8 mouse cellular contexts compared by ENCODE assay signal in genomic region chr1:191062241-191062780, GRCm38 (mm10). TPM values are rescaled to one million over a fixed set of nuclear protein-coding genes. Genes with fewer than 3 reads are reported as not detected.
A peak's percentile ranks its signal among the peaks of the same experiment; 100 is the strongest.
DNase-seq lines count a peak whose midpoint lies in the region; ATAC-seq lines count a peak whose summit lies in the region.

No protein-coding gene starts in this region.

- no peak overlapping the region; the same call in 1 of the 2 replicates for H3K27ac ChIP-seq in kidney, embryonic 14.5 days (ENCODE audit: low read depth, low read length)
- H3K27ac ChIP-seq in brown adipose tissue, adult 24 weeks (replicated peaks; ENCODE audit: low read depth, low read length) = peak overlapping the region; percentile 73
- H3K27ac ChIP-seq in hindbrain, embryonic 16.5 days (ENCODE audit: low read depth, low read length) = peak overlapping the region; percentile 57
- peak overlapping the region; percentile 76 for H3K27ac ChIP-seq in midbrain, embryonic 16.5 days (ENCODE audit: low read length)

- peak overlapping the region; percentile 89 for H3K9ac ChIP-seq in kidney, embryonic 14.5 days (ENCODE audit: low read depth, low read length)
- H3K9ac ChIP-seq in hindbrain, embryonic 16.5 days (ENCODE audit: low read depth, low read length) = peak overlapping the region; percentile 74
- H3K9ac ChIP-seq in midbrain, embryonic 16.5 days (ENCODE audit: low read depth, low read length) = peak overlapping the region; percentile 81

- H3K4me2 ChIP-seq in kidney, embryonic 14.5 days (replicated peaks; ENCODE audit: low read depth, low read length) = peak overlapping the region; percentile 87
- H3K4me2 ChIP-seq in hindbrain, embryonic 16.5 days (ENCODE audit: low read length) = peak overlapping the region; percentile 62
- peak overlapping the region; percentile 93 for H3K4me2 ChIP-seq in midbrain, embryonic 16.5 days (ENCODE audit: low read length)

- H3K36me3 ChIP-seq in kidney, embryonic 14.5 days (ENCODE audit: control insufficient read depth, insufficient read depth, low read length) = peaks cover 20% of the 10 kb centered on the region
- H3K36me3 ChIP-seq in hindbrain, embryonic 16.5 days (ENCODE audit: control insufficient read depth, insufficient read depth, low read length) = no peaks in the 10 kb centered on the region
- no peaks in the 10 kb centered on the region for H3K36me3 ChIP-seq in midbrain, embryonic 16.5 days (ENCODE audit: control insufficient read depth, insufficient read depth, low read length)

- WGBS in kidney, embryonic 14.5 days = 5% methylated on average over 15 of the region's 15 CpGs
- WGBS in hindbrain, embryonic 16.5 days = 5% methylated on average over 15 of the region's 15 CpGs
- WGBS in midbrain, embryonic 16.5 days = 6% methylated on average over 15 of the region's 15 CpGs

- no peak for DNase-seq in kidney, adult 11 months
- DNase-seq in cerebellum, adult 9-11 months = no peak
- no peak for DNase-seq in retina, embryonic 14.5 days (ENCODE audit: low spot score)
- no peak for DNase-seq in lung, postnatal 4 days

- no peaks in the 10 kb centered on the region for H3K27me3 ChIP-seq in kidney, embryonic 14.5 days (ENCODE audit: control insufficient read depth, insufficient read depth, low read length)
- no peaks in the 10 kb centered on the region for H3K27me3 ChIP-seq in hindbrain, embryonic 16.5 days (replicated peaks; ENCODE audit: control insufficient read depth, insufficient read depth, low read length)
- H3K27me3 ChIP-seq in midbrain, embryonic 16.5 days (ENCODE audit: control insufficient read depth, insufficient read depth, low read depth, low read length) = no peaks in the 10 kb centered on the region

- ATAC-seq in kidney, embryonic 14.5 days (ENCODE audit: low FRiP score, low TSS enrichment) = peak; percentile 17
- ATAC-seq in hindbrain, embryonic 16.5 days = peak; percentile 75; the same call in 1 of the 2 replicates
- no peak; the same call in 1 of the 2 replicates for ATAC-seq in midbrain, embryonic 16.5 days

- H3K4me1 ChIP-seq in kidney, embryonic 14.5 days (ENCODE audit: control insufficient read depth, insufficient read depth, low read length) = peaks cover 8% of the 10 kb centered on the region
- H3K4me1 ChIP-seq in brown adipose tissue, adult 24 weeks (ENCODE audit: control insufficient read depth, insufficient read depth, insufficient read length, low read length) = no peaks in the 10 kb centered on the region
- H3K4me1 ChIP-seq in hindbrain, embryonic 16.5 days (ENCODE audit: control insufficient read depth, insufficient read depth, low read depth, low read length) = peaks cover 11% of the 10 kb centered on the region
- H3K4me1 ChIP-seq in midbrain, embryonic 16.5 days (ENCODE audit: control insufficient read depth, insufficient read depth, low read length) = peaks cover 15% of the 10 kb centered on the region

- peak overlapping the region; percentile 93 for H3K4me3 ChIP-seq in kidney, embryonic 14.5 days (ENCODE audit: low read length)
- peak overlapping the region; percentile 83 for H3K4me3 ChIP-seq in brown adipose tissue, adult 24 weeks (ENCODE audit: insufficient read depth, low read depth, low read length)
- H3K4me3 ChIP-seq in hindbrain, embryonic 16.5 days (ENCODE audit: low read length) = peak overlapping the region; percentile 65
- H3K4me3 ChIP-seq in midbrain, embryonic 16.5 days (ENCODE audit: low read depth, low read length) = peak overlapping the region; percentile 83

- no peaks in the 10 kb centered on the region for H3K9me3 ChIP-seq in kidney, embryonic 14.5 days (ENCODE audit: control insufficient read depth, low read length)
- H3K9me3 ChIP-seq in hindbrain, embryonic 16.5 days (ENCODE audit: control insufficient read depth, low read length) = no peaks in the 10 kb centered on the region
- no peaks in the 10 kb centered on the region for H3K9me3 ChIP-seq in midbrain, embryonic 16.5 days (replicated peaks; ENCODE audit: control insufficient read depth, low read length, poor library complexity, severe bottlenecking)

RNA-seq across cellular contexts. Expression of gene Tatdn3, which starts 0.4 kb away (rescaled TPM):
- polyA plus RNA-seq in kidney, embryonic 14.5 days (2014; fragmentation: Nextera tagmentation; extraction: Ambion mirVana) = 12.6 and 13.2 TPM in 2 replicates
- 18.4 and 34.6 TPM in 2 replicates for polyA plus RNA-seq in brown adipose tissue, adult 24 weeks (2012; ENCODE audit: insufficient read depth, insufficient read length, missing spikeins)
- 16.2 and 16.9 TPM in 2 replicates for polyA plus RNA-seq in hindbrain, embryonic 16.5 days (2015; fragmentation: Nextera tagmentation; extraction: Ambion mirVana)
- 14.1 and 16.7 TPM in 2 replicates for polyA plus RNA-seq in midbrain, embryonic 16.5 days (2015; fragmentation: Nextera tagmentation; extraction: Ambion mirVana)

RNA-seq across cellular contexts. Expression of gene Nsl1, which starts 0.5 kb away (rescaled TPM):
- 10.4 and 23.3 TPM in 2 replicates for polyA plus RNA-seq in kidney, embryonic 14.5 days (2014; fragmentation: Nextera tagmentation; extraction: Ambion mirVana)
- polyA plus RNA-seq in brown adipose tissue, adult 24 weeks (2012; ENCODE audit: insufficient read depth, insufficient read length, missing spikeins) = 0.28 and 0.79 TPM in 2 replicates
- polyA plus RNA-seq in hindbrain, embryonic 16.5 days (2015; fragmentation: Nextera tagmentation; extraction: Ambion mirVana) = 3.6 and 3.9 TPM in 2 replicates
- 2.4 and 3.2 TPM in 2 replicates for polyA plus RNA-seq in midbrain, embryonic 16.5 days (2015; fragmentation: Nextera tagmentation; extraction: Ambion mirVana)

RNA-seq across cellular contexts. Expression of gene Spata45, which starts 25.9 kb away (rescaled TPM):
- polyA plus RNA-seq in kidney, embryonic 14.5 days (2014; fragmentation: Nextera tagmentation; extraction: Ambion mirVana) = not detected in 2 replicates
- not detected in 2 replicates for polyA plus RNA-seq in brown adipose tissue, adult 24 weeks (2012; ENCODE audit: insufficient read depth, insufficient read length, missing spikeins)
- polyA plus RNA-seq in hindbrain, embryonic 16.5 days (2015; fragmentation: Nextera tagmentation; extraction: Ambion mirVana) = not detected in 2 replicates
- not detected in 2 replicates for polyA plus RNA-seq in midbrain, embryonic 16.5 days (2015; fragmentation: Nextera tagmentation; extraction: Ambion mirVana)

RNA-seq across cellular contexts. Expression of gene Batf3, which starts 35.3 kb away (rescaled TPM):
- polyA plus RNA-seq in kidney, embryonic 14.5 days (2014; fragmentation: Nextera tagmentation; extraction: Ambion mirVana) = 12.4 and 18.0 TPM in 2 replicates
- 1.3 and 1.4 TPM in 2 replicates for polyA plus RNA-seq in brown adipose tissue, adult 24 weeks (2012; ENCODE audit: insufficient read depth, insufficient read length, missing spikeins)
- polyA plus RNA-seq in hindbrain, embryonic 16.5 days (2015; fragmentation: Nextera tagmentation; extraction: Ambion mirVana) = 2.5 and 3.9 TPM in 2 replicates
- polyA plus RNA-seq in midbrain, embryonic 16.5 days (2015; fragmentation: Nextera tagmentation; extraction: Ambion mirVana) = 0.80 and 1.6 TPM in 2 replicates

RNA-seq across cellular contexts. Expression of gene Flvcr1, which starts 36.4 kb away (rescaled TPM):
- polyA plus RNA-seq in kidney, embryonic 14.5 days (2014; fragmentation: Nextera tagmentation; extraction: Ambion mirVana) = 6.8 and 8.5 TPM in 2 replicates
- polyA plus RNA-seq in brown adipose tissue, adult 24 weeks (2012; ENCODE audit: insufficient read depth, insufficient read length, missing spikeins) = 4.1 and 4.6 TPM in 2 replicates
- polyA plus RNA-seq in hindbrain, embryonic 16.5 days (2015; fragmentation: Nextera tagmentation; extraction: Ambion mirVana) = 8.5 and 8.6 TPM in 2 replicates
- polyA plus RNA-seq in midbrain, embryonic 16.5 days (2015; fragmentation: Nextera tagmentation; extraction: Ambion mirVana) = 7.8 and 7.9 TPM in 2 replicates
